Mouse (Mus musculus): Measurements from ENCODE around the gene Spsb1. TPM values are rescaled to one million over a fixed set of nuclear protein-coding genes. Genes with fewer than 3 reads are reported as not detected.
A peak's percentile ranks its signal among the peaks of the same experiment; 100 is the strongest.

Gene Spsb1
- total RNA-seq, 2 experiments from 2014 or later: 5.2 to 8.2 TPM

- DNase-seq: no peak
These were observed 29.2 kb upstream of the Spsb1 start for GRCm38 (mm10) chr4:149983921-149984645.

DNA sequence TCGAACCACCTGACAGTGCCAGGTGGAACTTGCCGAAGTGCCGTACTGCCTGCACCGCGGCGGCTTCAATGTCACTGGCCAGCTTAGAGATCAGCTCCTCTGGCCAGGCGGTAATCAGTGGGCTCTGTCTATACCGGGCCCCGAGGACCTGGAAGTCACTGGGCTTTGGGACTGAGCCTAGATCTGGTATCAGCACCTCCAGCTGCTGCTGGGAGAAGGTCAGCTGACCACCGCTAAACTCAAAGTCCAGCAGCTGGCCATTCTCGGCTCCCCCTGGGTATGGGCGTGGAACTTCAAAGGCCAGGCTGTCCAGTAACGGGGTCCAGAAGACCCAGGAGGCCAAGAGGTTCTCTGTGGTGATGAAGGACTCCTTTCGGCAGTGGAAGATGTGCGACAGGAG, 27.3 kb upstream of the Spsb1 start:
- DNase-seq: no peak

DNA sequence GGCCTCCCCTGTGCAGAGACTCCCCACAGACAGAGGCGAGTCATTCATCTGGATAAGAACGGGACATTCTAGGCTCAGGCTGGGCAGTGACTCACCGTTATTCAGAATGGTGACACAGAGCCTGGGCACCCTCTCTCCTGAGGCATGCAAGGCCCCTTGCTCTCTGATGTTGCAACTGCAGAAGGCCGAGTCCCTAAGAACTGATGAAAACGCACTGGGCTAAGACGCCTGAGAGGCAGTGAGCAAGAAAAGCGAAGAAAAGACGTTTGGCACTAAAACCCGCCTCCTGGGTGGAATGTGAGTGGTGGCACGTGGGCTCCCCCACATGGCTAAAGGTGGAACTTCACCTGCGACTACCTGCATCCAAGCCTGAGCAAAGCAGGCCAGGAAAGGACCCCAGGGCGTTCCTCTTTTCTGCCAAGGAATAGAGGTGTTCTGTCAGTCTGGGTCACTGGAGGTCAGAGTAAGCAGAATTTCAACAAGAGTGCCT, 25.0 kb upstream of the Spsb1 start:
- peak; percentile 56 for DNase-seq

DNA sequence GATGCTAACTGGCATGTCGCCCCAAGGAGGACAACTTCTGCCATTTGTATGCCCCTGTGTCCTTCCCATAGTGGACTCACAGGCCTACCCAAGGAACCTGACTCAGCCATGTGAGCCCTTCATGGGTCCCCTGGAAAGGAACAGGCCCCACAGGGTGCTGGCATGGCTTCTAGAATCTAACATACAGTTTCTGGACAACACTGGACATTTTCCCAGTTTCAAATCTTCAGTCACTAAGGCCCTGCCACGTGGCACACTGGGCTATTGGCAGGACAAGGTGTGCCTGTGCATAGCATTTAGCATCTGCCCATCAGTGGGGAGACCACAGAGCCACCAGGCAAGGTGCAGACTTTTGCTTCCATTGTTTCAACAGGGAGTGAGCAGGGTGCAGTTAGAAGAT, 24.0 kb upstream of the Spsb1 start:
- no peak for DNase-seq

DNA sequence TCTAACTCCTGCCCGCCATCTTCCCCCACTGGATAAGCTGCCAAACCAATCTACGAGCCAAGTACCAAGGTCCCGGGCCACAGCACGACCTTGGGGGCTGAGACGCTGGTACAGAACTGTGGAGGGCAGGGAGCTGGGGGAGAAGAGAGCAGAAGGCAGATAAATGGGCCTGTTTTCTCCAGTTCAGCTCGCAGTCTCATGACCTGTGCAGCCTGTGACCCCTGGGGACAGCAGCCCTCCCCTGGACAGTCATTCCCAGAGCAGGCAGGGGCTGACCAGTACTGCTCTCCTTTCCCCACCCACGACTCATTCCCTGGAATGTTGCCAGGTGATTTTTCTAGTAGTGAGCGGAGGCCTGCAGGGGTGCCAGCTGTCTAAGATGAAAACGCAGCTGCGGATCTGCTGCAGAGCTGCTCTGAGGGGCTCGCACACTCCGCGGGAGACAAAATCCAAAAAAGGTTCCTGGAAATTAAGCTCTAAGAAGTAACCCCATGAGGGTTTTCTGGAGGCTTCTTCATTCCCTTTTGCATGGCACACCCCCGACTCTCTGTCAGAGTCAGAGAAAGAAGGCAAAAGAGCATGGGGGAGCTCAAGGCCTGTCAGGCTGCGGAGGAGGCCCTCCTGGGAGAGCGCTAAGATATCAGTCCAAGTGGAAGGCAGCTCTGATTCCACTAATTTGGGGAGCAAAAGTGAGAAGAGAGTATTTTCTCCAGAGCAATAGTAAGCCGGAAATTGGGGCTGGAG, 23.1 kb upstream of the Spsb1 start:
- no peak for DNase-seq

DNA sequence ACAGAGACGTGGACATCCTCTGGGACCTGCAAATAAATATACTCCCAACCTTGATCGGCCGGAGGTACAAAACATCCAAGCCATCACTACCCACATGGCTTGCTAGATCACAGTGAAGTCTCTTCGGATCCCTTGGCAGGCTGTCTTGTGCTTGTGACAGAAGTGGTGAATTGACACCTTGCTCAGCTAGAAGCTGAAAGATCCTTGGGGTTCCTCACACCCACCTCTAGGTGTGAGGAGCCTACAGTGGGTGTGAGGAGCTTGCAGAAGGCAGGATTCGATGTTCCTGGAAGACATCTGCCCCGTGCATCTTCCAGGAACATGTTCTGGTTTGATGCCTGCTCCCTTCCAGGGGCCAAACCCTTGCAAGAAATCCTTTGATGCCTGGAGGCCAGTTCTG, 22.3 kb upstream of the Spsb1 start:
- DNase-seq: no peak

DNA sequence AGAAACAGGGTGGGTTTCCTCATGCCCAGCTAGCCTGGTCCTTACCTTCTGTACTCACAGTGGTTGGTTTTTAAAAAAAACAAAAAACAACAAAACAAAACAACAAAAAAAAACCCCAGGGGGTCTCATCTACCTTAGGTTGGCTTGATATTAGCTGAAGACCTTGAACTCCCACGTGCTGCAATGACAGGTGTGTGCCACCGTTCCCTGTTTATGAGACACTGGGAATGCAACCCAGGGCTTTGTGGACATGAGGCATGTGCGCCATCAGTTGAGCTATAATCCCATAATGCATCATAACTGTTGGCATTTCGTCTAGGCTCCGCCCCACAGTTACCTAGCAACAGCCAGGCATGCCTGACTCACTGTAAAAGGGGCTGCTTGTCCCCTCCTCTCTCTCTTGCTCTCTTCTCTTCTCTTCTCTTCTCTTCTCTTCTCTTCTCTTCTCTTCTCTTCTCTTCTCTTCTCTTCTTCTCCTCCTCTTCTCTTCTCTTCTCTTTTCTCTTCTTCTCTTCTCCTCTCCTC, 20.9 kb upstream of the Spsb1 start:
- DNase-seq: no peak

DNA sequence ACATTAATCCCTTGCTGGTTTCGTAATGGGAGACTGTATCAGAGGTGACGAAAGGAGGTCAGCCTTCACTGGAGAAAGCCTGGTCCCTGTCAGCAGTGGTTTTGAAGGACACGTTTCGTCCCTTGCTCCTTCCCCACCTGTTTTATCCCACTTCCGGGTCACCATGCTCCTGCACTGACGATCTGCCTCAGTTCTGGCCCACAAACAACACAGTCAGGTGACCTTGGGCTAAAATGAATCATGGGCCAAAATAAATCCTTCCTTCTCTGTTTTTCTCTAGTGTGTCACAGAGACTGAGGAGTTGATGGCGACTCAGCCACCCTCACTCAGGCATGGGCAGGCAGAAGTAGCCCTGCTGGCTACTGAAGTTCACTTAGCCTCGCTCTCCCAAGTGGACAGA, 20.4 kb upstream of the Spsb1 start:
- no peak for DNase-seq

DNA sequence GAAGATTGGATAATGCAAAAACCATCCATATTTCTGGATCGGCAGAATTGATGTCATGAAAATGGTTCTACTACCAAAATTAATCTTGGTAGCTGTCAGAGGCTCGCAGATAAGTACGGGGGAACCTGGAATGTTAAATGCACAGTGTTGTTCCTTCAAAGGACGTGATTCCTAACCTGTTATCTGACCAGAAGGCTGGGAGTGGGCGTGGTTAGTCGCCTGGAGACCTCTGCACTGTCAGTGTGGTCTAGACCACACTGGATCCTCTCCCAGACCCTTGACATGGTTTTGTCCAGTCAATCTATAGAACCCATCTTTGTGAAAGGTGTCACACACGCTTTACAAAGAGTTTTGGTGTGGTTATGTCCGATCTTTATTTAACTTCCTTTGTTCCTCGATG, 16.6 kb upstream of the Spsb1 start:
- no peak for DNase-seq

- DNase-seq: no peak
These were observed 13.7 kb upstream of the Spsb1 start for GRCm38 (mm10) chr4:149968526-149968925.

GRCm38 (mm10) chr4:149966963-149967362, 12.1 kb upstream of the Spsb1 start:
- no peak for DNase-seq

DNA sequence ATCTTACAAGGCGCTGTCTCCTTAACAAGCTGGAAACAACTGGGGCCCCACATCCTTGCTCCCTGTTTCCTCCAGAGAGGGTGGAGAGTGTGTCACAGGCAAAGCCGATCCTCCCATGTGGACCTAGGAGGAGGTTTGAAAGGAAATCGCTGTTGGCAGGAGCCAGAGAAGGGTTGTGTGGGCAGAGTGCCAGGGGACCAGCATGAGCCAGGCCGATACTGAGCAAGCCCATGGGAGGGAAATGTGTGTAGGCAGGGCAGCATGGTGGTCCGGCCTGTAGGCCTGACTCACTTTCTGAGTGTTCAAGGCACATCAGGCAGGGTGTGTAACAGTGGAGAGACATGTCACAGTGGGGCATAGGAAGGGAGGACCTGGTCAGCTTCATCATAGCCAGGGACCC, 11.4 kb upstream of the Spsb1 start:
- DNase-seq: no peak

- DNase-seq: no peak
These were observed 10.8 kb upstream of the Spsb1 start for GRCm38 (mm10) chr4:149965672-149966071.

GRCm38 (mm10) chr4:149965242-149965641, 10.4 kb upstream of the Spsb1 start:
- DNase-seq: no peak

GRCm38 (mm10) chr4:149964770-149965169, 9.9 kb upstream of the Spsb1 start:
- DNase-seq: no peak

DNA sequence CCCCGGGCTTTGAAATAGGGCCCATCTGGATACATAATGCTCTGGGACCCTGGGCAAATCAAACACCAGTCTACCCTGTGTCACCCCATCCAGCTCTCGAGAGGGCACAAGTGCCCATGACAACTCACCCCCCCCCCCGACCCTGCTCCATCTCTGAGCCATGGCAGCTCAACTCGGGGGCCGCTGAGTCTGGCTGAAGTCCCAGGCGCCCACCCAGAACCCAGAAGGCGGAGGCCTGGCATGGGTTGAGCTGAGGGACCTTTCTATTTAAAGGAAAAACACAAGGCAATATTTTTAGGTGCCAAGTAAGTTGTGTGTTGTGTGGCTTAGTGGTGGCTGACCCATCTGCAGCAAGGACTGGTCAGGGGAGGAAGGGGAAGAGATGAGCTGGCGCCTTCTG, 9.4 kb upstream of the Spsb1 start:
- DNase-seq: no peak

- no peak for DNase-seq
These were observed 5.5 kb upstream of the Spsb1 start for GRCm38 (mm10) chr4:149960391-149960790.

- no peak for DNase-seq
These were observed 5.0 kb upstream of the Spsb1 start for GRCm38 (mm10) chr4:149959816-149960215.

GRCm38 (mm10) chr4:149958566-149958965, 3.7 kb upstream of the Spsb1 start:
- no peak for DNase-seq

GRCm38 (mm10) chr4:149956048-149956447, 1.2 kb upstream of the Spsb1 start:
- DNase-seq: no peak

DNA sequence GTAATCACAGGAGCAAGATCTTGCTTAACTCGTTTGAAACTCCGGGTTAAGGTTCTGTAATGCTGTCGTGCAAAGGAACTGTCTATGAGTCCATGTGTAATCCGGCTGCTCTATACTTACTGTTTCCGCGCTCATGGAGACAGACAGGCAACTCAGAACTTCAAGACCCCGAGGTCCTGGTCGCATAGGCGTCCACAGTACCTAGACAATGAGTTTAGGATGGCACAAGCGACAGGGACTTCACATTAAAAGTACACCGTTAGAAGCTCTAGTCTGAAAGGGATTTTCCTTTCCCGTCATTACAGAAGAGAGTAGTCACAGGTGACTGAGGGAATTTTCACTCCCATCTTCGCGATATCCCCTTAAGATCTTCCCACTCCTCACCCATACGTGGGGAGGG, 788 bp upstream of the Spsb1 start:
- DNase-seq: no peak

DNA sequence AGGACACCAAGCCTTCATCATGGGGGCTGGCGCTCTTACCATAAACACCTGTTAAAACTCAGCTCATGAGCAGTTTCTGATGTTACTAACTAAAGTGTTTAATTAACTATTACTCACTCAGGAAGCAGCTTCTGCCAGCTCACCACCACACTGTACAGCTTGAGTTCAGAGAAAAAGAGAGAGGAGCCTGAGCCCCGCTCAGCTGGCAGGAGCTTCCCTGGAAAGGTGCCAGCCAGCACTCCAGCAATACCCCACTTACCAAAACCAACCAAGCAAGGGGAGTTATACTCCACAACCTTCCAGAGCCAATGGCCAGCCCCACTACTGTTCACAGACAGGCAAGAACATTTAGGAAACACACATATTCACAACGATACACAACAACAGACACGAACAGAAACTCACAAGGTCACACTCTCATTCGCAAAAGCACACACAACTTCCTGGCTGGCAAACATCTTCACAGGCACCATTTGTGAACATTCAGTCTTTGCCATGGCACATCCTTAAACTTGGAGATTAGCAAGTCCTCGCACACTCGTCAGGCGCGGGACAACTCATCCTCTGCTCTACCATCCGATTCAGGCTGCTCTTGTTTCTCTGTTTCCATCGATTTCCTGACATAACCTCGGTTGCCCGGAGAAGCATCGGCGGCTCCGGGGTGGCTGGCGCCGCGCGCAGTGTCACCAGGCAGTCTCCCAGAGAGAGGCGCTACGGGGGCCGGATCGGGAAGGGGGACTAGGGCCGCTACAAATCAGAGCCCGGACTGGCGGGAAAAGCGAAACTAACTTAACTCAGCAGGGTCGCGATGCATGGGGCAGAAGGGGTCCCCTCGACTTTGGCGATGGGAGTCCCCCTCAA, 992 bp downstream of the Spsb1 start:
- peak; percentile 61 for DNase-seq

DNA sequence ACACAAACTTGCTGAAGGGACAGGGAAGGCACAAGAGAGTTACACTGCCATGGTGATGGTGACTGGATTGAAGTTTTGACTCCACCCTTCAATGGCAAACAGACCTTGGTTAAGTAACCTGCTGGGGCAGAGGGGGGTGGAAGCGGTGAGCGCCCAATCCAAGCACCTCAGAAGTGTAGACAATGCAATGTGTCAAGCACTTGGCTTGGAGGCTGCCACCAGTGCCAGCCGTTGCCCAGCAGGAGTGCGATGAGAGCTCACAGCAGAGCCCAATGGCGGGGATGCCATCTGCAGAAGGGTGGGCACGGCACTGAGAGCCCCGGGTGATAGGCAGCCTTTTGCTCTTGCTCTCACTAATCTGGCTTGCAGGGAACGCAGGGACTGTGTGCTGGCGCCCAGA, 2.6 kb downstream of the Spsb1 start:
- no peak for DNase-seq
